Mouse (Mus musculus): Measurements from ENCODE around the gene Misp.

Gene Misp

DNA sequence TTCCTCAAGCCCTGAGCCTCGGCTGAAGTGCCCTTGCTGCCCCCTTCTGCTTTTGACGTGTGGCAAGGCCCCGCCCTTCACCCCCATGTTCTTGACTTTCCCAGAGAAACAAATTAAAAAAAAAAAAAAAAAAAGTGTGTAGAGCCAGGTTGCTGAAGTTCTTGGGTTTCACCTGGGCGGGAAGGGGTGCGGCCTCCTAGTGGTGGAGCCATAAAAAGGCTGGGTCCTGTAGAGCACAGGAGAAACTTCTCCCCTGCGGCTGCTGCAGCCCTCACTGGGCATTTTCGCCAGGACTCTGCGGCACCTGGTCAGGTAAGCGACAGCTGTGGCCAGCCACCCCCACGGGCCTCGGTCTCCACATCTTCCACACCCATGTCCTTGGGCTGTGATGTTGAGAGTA, at the start of gene Misp:
Misp (plus strand) TSS at position 208 of the 400 bp plus-strand sequence.
- DNase-seq (ENCODE audit: low spot score in 2 of 2) = no peak

DNA sequence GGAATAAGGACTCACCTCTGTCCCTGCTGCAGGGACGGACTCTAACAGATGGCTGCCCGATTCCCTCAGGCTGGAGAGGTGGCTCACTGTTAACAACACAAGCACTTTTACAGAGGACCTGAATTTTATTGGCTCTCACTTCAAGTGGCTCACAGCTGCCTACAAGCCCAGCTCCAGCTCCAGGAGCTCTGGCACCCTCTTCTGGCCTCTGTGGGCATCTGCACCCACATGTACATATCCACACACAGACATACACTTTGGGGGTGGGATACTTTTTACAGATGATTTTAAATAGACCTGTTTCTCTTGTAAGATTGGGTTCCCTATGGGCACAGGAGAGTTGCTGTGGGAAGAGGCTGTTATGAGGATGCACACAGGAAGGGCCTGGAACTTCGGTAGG, 48.5 kb upstream of the Misp start:
- no peak for DNase-seq (ENCODE audit: low spot score in 2 of 2)

DNA sequence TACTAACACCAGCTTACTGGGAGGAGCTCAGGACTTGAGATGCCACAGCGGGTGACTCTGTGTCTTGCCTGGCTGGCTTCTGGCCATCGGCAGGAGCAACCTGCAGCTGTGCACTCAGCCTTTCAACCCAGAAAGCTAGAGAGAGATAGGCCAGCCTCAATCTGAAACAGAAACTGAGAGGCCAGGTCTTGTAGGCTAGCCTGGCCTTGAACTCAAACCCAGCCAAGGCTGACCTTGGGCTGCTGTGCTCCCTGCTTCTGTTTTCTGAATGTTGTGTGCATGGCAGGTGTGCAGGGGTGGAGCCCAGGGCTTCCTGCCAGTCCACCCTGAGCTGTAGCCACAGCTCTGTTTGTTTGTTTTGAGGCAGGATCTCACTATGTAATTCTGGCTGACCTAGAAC, 47.6 kb upstream of the Misp start:
- DNase-seq (ENCODE audit: low spot score in 2 of 2) = no peak

GRCm38 (mm10) chr10:79774486-79775279, 46.1 kb upstream of the Misp start:
- DNase-seq (ENCODE audit: low spot score in 2 of 2) = no peak

- peak in 1 of 2 experiments; percentile 36 for DNase-seq (ENCODE audit: low spot score in 2 of 2)
Measured at GRCm38 (mm10) chr10:79777103-79777531, 43.7 kb upstream of the Misp start, which contains the start of gene Fstl3. TSS of gene Fstl3 (plus strand) at chr10:79777272.

DNA sequence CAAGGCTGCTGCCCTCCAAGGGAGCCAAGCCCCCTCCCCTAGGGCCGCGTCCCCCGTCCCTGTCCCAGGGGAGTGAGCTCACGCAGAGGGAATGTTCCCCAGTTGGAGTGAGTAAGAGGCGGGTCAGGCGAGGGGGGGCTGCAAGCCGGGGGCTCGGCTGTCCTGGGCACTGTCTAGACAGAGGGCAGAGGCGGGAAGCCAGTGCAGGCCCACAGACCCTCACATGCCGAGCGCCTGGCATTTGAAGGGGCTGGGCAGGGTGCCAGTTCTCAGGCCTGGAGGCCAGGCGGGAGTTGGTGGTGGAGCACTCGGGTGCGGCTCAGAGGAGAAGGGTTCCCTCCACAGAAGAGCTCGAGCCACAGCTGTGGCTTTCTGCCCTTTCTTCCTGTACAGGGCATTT, 42.8 kb upstream of the Misp start:
- peak; percentile 25 to 43 for DNase-seq (ENCODE audit: low spot score in 2 of 2)

DNA sequence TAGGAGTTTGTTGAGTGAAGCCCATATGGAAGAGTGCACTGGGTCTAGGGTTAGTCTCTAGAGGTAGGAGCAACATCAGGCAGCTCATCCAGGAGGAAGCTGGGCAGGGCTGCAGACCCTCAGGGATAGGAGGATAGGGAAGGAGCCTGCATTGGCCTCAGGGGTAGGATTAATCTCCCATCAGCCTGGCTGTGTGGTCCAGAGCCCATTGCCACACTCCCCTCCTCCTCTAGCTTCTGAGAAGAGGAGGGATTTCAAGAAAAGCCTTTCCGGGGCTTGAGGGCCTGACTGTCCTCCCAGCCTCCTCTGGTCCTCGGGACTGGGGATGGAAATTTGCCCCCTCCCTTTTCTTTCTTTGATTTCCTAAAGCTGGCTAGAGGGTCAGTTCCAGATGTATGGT, 41.6 kb upstream of the Misp start:
- DNase-seq (ENCODE audit: low spot score in 2 of 2) = no peak

GRCm38 (mm10) chr10:79779784-79780663, 40.8 kb upstream of the Misp start:
- DNase-seq (ENCODE audit: low spot score in 2 of 2) = peak; percentile 98

- DNase-seq (ENCODE audit: low spot score in 2 of 2) = no peak
Measured at GRCm38 (mm10) chr10:79780664-79781015, 40.1 kb upstream of the Misp start.

DNA sequence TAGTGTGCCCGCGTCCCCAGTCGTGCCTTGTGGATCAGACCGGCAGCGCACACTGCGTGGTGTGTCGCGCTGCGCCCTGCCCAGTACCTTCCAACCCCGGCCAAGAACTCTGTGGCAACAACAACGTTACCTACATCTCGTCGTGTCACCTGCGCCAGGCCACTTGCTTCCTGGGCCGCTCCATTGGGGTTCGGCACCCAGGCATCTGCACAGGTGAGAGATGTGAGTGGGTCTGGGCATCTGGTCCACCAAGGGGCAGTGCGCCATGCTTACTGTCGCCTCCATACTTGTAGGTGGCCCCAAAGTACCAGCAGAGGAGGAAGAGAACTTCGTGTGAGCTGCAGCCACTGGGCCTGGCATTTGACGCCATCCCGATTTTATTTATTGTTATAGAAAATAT, 39.6 kb upstream of the Misp start:
- no peak for DNase-seq (ENCODE audit: low spot score in 2 of 2)

GRCm38 (mm10) chr10:79781956-79782355, 38.8 kb upstream of the Misp start:
- no peak for DNase-seq (ENCODE audit: low spot score in 2 of 2)

- no peak for DNase-seq (ENCODE audit: low spot score in 2 of 2)
Measured at GRCm38 (mm10) chr10:79783050-79783449, 37.7 kb upstream of the Misp start.

DNA sequence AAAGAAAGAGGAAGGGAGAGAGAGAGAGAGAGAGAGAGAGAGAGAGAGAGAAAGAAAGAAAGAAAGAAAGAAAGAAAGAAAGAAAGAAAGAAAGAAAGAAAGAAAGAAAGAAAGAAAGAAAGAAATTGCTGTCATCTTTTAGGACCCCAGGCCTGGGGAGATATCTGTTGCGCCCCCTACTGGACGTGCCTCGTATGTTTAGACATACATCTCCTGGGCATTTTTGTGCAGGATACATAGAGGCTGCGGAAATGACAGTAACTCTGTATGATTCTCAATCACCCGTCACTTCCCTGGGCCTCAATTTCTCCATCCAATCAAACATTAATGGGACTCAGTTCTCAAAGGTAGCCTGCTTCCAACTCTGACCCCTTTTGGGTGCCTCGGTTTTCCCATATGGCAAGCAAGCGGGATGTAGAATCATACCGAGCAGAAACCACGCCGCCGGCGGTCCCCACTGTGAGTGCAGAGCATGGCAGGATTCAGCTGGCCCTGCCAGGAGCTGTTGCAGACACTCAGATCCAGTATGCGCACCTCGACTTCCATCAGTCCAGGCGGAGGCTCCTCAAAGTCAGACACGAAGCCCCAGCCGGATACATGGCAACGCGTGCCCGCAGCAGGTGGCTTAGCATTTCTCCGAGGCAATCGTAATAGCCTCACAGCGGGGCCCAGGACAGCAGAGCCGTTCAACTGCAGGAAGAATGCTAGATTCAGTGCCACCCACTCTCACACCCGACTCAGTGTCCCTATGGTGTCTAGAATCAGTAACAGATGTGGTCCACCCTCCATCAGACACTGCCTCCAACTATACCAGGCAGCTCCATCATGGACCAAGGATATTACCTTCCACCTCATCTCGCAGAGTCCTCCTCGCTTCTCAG, 36.6 kb upstream of the Misp start:
- DNase-seq (ENCODE audit: low spot score in 2 of 2) = no peak

DNA sequence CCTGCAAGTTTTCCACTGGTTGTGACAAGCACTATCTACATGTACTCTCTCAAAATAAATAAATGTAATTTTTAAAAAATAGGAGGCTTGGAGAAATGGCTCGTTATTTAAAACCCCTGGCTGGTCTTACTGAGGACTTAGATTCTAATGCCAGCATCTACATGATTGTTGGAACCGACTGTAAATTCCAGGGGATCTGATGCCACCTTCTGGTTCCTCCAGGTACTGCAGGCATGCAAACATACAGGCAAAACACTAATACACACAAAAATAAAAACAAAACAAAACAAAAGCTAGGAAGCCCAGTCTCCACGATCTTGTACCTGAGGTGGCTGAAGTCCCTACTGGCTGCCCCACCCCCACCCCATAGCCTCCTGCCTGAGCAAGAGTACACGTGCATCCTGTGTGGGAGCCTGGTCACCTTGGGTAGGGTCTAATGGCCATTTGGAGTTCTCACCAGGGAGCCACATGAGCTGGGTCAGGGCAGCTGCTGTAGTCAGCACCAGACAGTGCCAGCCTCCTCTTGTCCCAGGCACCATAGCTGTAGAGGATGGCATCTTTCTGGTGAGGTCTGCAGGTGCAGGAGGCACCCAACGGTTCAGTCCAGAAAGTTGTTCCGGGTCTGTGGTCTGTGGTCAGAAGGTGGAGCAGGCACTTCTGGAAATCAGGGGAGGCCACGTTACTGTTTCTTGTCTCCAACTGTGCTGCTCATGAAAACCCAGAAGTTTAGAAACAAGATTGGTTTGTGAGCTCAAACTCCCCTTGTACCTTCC, 32.2 kb upstream of the Misp start:
- DNase-seq (ENCODE audit: low spot score in 2 of 2) = peak in 1 of 2 experiments; percentile 73

DNA sequence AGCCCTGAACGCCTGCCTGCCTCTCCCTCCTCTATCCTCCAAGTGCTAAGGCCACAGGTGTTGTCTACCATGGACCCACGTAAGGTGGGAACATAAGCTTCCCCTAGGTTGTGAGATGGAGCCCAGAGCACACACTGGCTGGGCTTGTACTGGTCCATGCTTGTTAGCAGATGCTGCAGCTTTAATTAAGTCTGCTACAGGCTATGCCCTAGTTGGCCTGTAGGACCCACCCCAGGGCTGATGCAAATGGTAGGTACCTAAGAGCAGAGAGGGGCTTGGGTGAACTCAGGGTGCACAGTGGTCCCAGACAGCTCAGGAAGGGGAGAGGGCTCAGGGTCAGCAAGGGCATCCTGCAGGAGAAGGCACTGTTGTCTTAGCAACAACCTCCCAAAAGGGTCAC, 31.2 kb upstream of the Misp start:
- DNase-seq (ENCODE audit: low spot score in 2 of 2) = no peak

- DNase-seq (ENCODE audit: low spot score in 2 of 2) = no peak
Measured at GRCm38 (mm10) chr10:79790861-79791260, 29.9 kb upstream of the Misp start, which contains the start of gene Prss57. TSS of gene Prss57 (minus strand) at chr10:79790961.

DNA sequence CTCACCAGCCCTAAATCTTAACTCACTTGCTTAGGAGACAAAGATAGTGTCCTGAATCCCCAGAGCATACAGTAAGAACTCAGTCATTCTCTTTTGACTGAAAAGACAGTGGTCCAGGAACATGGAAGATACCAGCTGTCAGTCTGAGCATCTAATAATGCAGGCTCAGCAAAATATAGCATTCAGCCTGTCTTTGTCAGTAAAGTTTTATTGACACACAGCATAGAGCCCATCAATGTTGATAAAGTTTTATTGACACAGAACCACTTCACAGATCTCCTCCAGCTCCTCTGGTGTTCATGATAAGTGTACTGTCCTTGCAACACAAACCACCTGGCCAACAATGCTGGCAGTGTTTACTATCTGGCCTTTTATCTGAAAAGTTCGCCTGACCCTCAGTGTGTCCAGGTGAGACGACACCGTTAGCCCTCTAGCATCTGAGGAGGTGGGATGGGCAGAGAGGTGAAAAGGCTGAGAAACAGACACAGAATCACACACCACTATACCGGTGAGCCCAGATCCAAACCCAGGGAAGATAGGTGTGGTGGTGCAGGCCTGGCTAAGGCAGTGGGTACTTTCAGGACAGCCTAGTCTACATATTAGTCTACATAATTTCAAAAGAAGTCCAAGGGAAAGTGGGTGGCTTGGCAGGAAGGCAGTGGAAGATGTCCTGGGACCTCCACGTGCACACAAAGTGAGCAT, 28.3 kb upstream of the Misp start:
- DNase-seq (ENCODE audit: low spot score in 2 of 2) = no peak

- DNase-seq (ENCODE audit: low spot score in 2 of 2) = peak; percentile 64 to 71
Measured at GRCm38 (mm10) chr10:79793051-79793737, 27.6 kb upstream of the Misp start, which contains the start of gene Palm. TSS of gene Palm (plus strand) at chr10:79793572.

DNA sequence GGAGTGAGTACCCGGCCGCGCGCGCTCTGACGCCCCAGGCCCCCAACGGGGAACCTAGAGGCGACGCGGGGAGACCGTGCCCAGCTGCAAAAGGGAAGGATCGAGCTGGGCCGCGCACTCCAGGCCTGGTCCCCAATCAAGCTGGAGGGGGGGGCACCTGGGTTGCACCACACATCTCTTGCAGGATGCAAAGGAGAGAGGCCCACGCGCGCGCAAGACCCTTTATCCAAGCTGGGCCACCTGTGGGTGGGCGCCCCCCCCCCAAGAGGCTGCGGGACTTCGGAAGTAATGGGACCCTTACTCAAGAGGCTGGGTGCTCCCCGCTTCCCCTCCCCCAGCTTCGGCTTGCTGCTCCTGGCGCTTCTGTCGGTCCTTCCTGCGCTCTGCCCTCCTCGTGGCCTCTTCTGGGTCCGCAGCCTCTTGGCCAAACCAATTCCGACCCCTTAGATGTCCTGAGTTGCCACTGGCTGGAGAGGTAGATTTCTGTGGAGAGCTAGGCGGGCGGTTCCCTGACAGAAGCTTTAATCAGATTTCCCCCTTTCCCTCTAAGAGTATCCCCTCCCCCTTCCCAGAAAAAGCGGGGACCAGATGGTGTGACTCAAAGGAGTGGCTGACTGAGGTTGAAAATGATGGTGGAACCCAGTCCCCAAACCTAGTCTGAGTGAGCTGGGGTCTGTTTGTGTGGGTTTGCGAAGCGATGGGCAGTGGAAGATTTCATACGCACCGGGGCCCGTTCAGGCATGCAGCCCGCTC, 26.9 kb upstream of the Misp start:
- DNase-seq (ENCODE audit: low spot score in 2 of 2) = no peak
